Mouse (Mus musculus): Measurements from ENCODE around the gene Traf2.
"Not testable (repeated sequence)": the region's sequence is repeated elsewhere in the genome, so short reads cannot be mapped to it uniquely, and the experiment has no call there.

Gene Traf2

DNA sequence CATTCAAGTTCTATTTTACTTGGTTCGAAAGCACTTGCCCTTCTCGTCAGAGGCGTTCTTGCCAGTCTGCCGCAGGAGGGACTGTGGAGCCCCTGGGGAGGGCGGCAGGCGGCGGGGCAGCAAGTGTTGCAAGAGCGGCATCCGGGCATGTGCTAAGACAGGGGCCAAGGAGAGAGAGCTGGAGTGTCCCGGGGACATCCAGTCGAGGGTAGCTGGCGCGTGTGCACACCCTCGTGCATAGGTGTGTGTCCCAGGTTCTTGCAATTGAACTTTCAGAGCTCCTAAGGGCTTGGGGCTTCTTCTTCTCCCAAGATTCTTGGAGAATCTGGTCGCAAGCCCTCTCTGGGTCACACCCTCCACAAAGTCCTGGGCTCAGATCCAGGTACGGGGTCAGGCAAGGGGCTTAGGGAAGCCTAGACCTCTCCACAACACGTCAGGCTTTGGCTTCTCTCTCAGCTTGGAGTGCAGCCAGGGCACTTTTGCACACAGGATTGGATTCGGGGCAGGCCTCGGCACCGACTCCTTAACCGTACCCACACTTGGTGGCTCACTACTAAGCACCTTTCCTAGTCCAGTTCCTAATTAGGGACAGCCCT is 28.8 kb upstream of the Traf2 start:
- DNase-seq, result peak; percentile 48

- DNase-seq, result peak; percentile 96
These were observed 28.1 kb upstream of the Traf2 start, which contains the start of the genes Mamdc4 and Phpt1 for GRCm38 (mm10) chr2:25574579-25575431. Mamdc4 (minus strand) TSS chr2:25574845. Phpt1 (minus strand) TSS chr2:25575224.

GRCm38 (mm10) chr2:25574136-25574535 is 27.4 kb upstream of the Traf2 start:
- no peak for DNase-seq

- DNase-seq, result no peak
These were observed 26.3 kb upstream of the Traf2 start for GRCm38 (mm10) chr2:25573068-25573467.

DNA sequence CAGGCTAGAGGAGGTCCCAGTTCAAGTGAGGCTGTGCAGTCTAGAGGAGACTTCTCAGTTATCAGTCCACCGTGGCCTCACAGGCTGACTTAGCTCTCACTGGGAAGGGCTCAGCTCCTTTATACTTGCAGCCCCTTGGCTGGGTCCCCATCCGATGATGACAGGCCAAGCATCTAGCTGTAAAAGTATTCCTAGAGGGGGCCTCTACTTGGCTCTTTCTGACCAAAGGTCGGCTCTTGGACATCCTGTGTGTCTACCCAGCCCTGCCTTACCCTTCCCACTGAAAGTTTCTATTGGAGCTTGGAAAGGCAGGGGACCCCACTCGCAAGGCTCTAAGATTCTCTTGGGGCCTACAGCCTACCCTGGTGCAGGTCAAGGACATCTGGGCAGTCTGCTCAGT is 24.5 kb upstream of the Traf2 start:
- no peak for DNase-seq

DNA sequence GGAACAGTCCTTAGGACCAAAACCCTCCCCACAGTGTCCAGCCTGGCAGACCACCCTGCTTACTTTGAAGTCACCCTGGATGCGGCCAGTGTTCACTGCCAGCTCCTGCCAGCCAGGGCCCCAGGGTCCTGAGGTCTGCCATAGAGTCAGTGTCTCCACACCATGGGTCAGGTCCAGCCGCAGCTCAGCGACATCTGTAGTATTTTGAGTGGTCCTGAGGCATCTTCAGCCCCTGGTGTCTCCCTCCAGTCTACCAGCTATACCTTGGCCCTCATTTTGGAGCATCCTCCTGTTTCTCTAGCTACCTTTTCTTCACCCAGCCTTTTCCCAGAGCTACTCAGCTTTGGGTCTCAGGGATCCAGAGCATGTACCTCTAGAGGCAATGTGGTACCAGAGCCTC is 22.6 kb upstream of the Traf2 start:
- no peak for DNase-seq

DNA sequence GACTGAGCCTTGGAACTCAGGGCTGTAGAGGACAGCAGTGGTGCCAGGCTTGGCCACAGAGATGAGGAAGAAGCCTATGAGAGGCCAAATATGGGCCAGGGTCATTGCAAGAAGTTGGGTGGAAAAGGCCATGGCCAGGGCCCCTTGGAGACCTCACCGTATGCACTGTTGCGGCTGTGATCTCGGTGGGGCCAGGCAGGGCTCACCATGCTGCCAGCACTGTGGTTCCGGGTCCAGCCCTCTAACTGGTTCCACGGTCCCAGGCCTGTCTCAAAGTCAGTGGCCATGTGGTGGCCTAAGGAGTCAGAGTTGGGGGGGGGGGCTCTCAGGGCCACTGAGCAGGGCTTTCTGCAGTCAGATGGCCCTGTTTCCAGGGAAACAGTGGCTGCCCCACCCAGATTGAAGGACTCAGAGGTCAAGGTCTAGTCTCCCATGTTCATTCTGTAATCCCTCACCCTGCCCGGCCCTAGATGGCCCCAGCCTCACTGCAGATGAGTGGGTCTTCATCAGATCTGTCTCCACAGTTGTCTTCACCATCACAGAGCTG is 21.8 kb upstream of the Traf2 start:
- DNase-seq, result no peak

DNA sequence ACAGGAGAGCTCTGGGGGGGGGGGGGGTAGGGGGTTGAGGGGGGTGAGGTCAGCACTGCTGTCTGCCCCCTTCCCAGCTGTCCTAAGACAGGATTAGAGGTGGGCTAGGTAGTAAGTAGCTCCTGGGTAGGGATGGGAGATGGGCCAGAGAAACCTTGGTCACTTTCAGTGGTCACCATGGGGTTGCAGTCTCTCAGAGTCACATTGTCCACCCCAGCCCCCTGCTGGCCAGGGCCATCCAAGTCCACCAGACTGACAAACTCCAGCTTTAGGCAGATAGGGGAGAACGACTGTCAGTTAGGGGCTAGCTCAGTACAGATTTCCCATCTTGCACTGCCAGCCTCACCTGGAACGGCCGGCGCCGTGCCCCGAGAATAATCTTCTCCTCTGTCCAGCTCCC is 19.8 kb upstream of the Traf2 start:
- no peak for DNase-seq

DNA sequence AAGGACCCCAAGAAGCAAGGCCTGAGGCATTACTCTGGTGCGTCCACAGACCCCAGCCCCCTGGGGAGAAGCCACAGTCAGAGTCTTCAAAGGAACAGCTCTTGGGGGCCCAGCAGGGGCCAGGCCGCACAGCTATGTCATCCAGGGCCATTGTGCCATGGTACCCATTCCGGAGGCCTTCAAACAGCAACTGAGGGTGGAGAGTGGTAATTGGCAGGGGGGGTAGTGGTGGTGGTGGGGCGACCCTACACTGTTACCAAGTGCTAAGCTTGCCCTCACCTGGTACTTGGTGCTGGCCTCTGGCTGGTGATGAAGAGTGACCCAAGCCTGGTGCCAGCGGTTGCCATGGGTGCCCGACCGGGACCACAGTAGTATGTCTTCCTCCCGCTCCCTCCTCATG is 19.0 kb upstream of the Traf2 start:
- DNase-seq, result no peak

- no peak for DNase-seq
These were observed 15.2 kb upstream of the Traf2 start for GRCm38 (mm10) chr2:25561946-25562345.

DNA sequence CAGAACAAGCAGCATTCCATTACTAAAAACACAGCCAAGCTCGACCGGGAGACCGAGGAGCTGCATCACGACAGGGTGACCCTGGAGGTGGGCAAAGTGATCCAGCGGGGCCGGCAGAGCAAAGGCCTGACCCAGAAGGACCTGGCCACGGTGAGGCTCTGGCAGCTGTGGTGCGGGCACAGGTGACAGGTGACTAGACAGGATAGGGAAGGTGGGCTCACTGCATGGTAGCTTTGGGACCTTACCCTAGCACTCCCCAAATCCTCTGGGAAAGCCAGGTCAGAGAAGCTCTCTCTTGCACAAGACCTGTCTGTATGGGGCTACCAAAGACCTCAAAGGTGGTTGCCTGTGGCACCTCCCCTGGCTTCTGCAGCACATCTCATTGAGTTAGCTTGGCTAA is 13.8 kb upstream of the Traf2 start:
- DNase-seq, result no peak

- no peak for DNase-seq
These were observed 12.0 kb upstream of the Traf2 start for GRCm38 (mm10) chr2:25558774-25559173.

DNA sequence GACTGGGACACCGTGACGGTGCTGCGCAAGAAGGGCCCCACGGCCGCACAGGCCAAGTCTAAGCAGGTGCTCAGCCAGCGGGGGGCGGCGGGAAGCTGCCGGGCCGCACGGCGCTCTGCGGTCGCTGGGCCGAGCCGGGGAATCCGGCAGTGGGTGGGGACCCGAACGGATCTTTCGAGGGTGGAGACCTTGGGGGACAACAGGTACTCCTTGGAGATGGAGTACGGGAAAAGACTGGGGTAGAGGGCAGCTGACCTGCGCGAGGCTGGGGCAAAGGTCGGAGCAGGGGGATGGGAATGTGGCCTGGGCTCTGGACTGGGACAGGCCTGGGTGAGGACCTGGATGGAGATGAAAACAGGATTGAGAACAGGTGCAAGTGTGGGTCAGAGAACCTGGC is 11.2 kb upstream of the Traf2 start:
- no peak for DNase-seq

GRCm38 (mm10) chr2:25557221-25557963 is 10.7 kb upstream of the Traf2 start, which contains the start of gene Edf1:
Edf1 (plus strand) TSS chr2:25557847.
- peak; percentile 95 for DNase-seq

DNA sequence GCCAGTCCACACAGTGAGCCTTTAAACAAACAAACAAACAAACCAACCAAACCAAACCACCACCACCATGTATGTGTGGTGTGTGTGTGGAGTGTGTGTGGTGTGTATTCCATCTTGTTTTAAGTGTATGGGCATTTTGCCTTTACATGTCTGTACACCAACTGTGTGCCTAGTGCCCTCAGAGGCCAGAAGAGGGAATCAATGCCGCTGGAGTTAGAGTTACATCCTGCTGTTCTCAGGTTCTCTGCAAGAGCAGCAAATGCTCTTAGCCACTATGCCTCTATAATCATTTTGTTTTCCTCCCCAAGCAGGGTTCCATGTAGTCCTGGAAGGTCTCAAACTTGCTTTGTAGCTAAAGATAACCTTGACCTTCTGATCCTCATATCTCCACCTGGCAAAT is 9.6 kb upstream of the Traf2 start:
- DNase-seq, result no peak

- DNase-seq, result not testable (repeated sequence)
These were observed 8.7 kb upstream of the Traf2 start for GRCm38 (mm10) chr2:25555479-25555878.

GRCm38 (mm10) chr2:25553171-25553786 is 6.5 kb upstream of the Traf2 start:
- not testable (repeated sequence) for DNase-seq

DNA sequence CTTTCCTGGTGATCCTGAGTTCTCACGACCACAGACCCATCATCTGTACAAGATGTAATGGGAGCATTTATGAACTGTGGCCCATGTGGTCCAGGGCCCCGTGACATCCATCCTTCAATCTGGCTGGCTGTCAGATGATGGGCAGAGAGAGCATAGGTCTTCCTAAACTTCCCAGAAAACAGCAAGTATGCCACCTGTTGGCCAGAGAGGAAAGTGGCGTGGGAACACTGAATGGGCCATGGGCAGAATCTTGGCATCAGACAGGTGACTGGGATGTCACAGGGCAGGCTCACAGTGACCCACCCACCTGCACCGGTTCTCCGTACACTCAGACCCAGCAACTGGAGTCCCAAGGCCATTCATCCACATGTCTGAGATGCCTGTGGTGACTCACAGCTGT is 4.4 kb upstream of the Traf2 start:
- peak; percentile 58 for DNase-seq

DNA sequence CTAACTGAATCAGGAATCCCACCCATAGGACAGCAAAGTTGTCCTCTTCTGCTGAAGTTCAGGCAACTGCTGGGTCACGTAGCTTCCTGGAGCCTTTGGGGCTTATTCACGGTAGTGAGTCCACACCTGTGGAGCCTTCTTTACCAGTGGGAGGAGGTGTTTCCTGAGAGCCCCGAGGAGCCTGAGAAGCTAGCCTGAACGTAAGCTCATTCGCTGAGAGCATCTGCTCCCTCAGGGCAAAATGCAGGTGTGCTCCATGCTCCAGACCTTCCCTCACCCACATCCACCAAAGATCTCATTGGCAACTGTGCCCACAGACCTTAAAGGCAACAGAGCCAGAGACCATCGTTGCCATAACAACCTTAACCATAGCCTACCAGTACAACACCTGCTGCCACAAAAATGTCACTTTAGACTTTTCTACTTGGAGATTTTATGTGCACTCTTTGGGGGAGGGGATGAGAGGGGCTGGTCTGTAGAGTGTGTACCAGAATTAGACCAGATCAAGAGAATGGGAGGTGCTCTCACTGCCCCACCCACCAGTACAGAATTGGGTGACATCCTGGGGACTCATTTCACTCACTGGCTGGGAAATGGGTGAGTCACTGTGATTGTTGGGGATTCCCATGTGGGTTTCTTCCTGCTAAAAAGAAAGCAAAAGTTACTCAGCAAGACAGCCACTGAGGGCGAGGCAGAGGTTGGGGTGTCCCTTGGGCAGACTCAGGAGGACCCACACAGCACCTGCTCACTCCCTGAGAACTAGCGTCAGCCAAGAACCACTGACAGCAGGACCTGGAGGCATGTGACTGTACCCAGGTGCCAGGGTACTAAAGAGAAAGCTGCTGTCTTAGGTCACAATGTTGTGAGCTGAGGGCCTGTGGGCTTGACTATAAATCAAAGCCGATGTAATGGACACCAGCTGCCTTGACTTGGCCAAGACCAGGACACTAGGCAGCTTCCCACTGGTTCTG is 2.6 kb upstream of the Traf2 start:
- DNase-seq, result no peak

DNA sequence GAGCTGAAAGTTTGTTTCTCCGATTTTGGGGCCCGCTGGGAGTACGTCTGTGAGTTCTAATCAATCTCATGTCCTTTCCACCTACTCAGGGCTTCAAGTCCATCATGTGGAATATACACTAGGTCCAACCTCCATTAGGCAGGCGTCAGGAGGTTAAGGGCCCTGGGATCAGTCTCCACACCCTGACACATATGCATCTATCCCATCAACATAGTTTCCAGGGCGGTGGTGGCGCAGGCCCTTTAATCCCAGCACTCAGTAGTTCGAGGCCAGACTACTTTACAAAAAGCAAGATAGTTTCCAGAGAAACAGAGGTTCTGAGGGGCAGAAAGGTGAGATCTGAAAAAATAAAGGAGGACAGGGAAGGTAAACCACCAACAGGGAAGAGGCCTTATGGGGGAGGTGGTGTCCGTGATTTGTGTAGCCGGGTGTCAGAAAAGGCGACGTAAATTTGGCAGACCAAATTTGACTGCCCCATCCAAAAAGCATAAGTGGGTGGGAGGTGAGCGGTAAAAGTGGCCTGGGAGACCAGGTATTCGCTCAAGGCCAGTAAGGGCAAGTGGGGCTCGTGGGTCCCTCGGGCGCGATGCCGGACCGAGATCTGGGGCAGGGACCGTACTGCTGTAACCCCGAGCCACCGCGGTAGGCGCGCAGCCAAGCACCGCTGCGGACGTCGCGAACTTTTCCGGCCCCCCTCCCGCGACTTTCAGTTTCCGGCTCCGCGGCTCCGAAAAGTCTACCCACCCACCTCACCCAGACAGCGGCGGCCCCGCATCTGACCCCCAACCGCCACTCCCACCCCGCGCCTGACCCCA is 537 bp downstream of the Traf2 start:
- DNase-seq, result peak; percentile 83

All from lung, postnatal 14 days (tissue).